Mouse (Mus musculus): Measurements from ENCODE around the gene Gm14391. TPM values are rescaled to one million over a fixed set of nuclear protein-coding genes. Genes with fewer than 3 reads are reported as not detected.
"Not testable (repeated sequence)": the region's sequence is repeated elsewhere in the genome, so short reads cannot be mapped to it uniquely, and the experiment has no call there.

The Gm14391 gene
- polyA plus RNA-seq, 1 experiment from 2014 or later, result 5.4 TPM

GRCm38 (mm10) chr2:175141118-175141992 is 65.4 kb downstream of the Gm14391 start:
- 2% methylated on average over 25 of the region's 25 CpGs for WGBS
- not testable (repeated sequence) for H3K27ac ChIP-seq; H3K27me3 ChIP-seq; H3K36me3 ChIP-seq (ENCODE audit: poor library complexity, severe bottlenecking); H3K4me1 ChIP-seq; H3K9me3 ChIP-seq (replicated peaks); H3K9ac ChIP-seq; ATAC-seq
- peak overlapping the region; percentile 50 for H3K4me2 ChIP-seq
- peak overlapping the region; percentile 47 for H3K4me3 ChIP-seq

Other genes starting within 250 kb of the Gm14391 start
- gene Gm14444, start 196.7 kb downstream of the Gm14391 start, polyA plus RNA-seq (2015; fragmentation: Nextera tagmentation; extraction: Ambion mirVana), result not detected in 2 replicates
- 0.83 TPM in 1 of 2 replicates, not detected in the other for gene Gm14393, start 139.1 kb downstream of the Gm14391 start, polyA plus RNA-seq (2015; fragmentation: Nextera tagmentation; extraction: Ambion mirVana)
- 4.2 and 4.8 TPM in 2 replicates for gene Gm14399, start 64.9 kb downstream of the Gm14391 start, polyA plus RNA-seq (2015; fragmentation: Nextera tagmentation; extraction: Ambion mirVana)
- 0.88 and 1.1 TPM in 2 replicates for gene Gm14443, start 31.0 kb downstream of the Gm14391 start, polyA plus RNA-seq (2015; fragmentation: Nextera tagmentation; extraction: Ambion mirVana)
- 1.8 TPM in 1 of 2 replicates, not detected in the other for gene Gm14440, start 68.2 kb upstream of the Gm14391 start, polyA plus RNA-seq (2015; fragmentation: Nextera tagmentation; extraction: Ambion mirVana)
- 16.7 and 17.9 TPM in 2 replicates for gene Gm4631, start 131.3 kb upstream of the Gm14391 start, polyA plus RNA-seq (2015; fragmentation: Nextera tagmentation; extraction: Ambion mirVana)
- 5.0 and 5.1 TPM in 2 replicates for gene Zfp968, start 165.5 kb upstream of the Gm14391 start, polyA plus RNA-seq (2015; fragmentation: Nextera tagmentation; extraction: Ambion mirVana)
- gene Gm4724, start 228.9 kb upstream of the Gm14391 start, polyA plus RNA-seq (2015; fragmentation: Nextera tagmentation; extraction: Ambion mirVana), result 7.2 and 9.0 TPM in 2 replicates